Mouse (Mus musculus): Measurements from ENCODE around the gene Vgf.

Vgf gene

GRCm38 (mm10) chr5:137072079-137072960 is 46.1 kb downstream of the Vgf start, which contains the start of gene Serpine1:
Serpine1 (minus strand) TSS chr5:137072268.
- DNase-seq (ENCODE audit: low spot score in 2 of 2), result peak; percentile 43 to 56

DNA sequence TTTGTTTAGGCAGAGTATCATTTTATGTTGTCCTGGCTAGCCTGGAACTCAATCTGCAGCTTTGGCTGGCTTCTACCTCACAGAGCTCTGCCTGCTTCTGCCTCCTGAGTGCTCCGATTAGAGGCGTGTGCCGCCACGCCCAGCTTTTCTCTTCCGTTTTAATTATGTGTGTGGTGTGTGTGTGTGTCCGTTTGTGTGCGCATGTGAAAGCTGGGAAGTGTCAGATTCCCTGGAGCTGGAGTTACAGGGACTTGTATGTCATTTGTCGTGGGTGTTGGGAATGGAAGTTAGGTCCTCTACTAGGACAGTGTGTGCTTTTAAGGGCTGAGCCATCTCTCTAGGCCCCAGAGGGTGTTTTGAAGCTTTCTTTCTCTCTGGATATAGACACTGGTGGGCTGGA is 46.9 kb downstream of the Vgf start:
- no peak for DNase-seq (ENCODE audit: low spot score in 2 of 2)

DNA sequence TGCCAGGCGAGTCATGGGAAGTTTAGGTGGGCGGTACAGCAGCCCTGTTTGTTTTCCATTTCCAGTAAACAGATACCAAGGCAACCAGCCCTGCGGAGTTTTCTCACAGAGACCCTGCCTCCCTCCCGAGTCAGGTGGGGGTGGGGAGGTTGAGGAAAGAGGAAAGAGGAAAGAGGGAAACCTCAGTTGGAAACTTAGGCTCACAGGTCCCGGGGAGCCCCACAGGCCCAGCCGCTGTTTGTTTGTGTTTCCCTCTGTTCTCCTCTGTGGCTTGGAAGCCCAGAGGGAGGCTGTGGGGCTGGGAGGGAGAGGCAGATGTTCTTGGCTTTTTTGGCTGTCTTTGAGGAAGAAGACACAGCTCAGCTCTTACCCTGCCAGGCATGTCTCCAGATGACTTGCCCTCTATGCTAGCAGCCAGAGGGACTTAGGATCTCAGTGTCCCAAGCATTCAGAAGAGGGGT is 48.0 kb downstream of the Vgf start:
- DNase-seq (ENCODE audit: low spot score in 2 of 2), result no peak

DNA sequence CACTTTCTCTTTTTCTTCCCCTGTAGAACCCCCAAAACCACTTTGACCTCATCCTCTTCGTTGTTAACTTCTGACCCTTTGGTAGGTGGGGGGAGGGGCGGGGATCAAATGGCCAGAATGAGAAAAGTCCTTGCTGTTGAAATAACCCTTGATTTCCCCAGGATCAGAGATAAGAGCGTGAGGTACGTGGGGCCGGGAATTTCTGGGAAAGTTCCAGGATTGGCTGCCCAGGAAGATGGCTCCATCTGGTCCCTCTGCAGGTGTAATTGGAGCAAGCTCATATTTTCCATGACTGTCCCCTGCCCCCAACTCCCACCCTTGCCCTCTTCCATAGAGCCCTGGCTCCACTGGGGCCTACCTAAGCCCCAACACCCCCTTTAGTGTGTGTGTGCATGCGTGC is 49.5 kb downstream of the Vgf start:
- DNase-seq (ENCODE audit: low spot score in 2 of 2), result no peak

DNA sequence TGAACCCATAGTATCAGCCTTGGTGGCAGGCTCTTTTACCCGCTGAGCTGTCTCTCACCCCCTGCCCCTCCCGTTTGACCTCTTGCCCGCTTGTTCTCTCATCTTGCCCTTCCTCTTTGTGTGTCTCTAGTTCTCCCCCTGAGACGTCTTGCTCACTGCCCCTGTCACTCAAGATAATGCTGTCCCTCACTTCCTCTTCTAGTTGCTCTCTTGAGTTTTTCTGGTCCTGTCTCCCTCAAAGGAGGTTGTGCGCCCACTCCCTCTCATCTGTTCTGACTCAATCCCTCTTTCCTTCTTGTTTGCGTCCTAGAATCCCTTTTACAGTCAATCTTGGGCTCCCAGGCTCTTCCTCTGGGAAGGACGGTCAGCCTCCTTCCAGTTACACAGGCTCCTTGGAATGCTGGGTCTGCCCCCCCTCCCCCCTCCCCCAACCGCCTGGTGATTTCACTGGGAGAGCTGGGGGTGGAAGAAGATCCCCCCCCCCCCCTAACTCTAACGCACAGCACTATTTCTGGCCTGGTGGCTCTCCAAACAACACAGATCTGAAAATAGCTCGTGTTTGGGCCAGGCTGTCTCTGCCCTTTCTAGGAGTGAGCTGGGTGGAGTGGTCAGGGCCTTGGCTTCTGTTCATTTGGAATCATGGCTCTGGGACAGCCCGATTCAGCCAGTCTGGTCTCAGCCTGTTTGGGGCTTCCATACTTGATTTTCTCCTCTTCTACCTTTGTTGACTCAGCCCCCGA is 50.2 kb downstream of the Vgf start:
- no peak for DNase-seq (ENCODE audit: low spot score in 2 of 2)

GRCm38 (mm10) chr5:137077187-137077586 is 51.0 kb downstream of the Vgf start:
- no peak for DNase-seq (ENCODE audit: low spot score in 2 of 2)

DNA sequence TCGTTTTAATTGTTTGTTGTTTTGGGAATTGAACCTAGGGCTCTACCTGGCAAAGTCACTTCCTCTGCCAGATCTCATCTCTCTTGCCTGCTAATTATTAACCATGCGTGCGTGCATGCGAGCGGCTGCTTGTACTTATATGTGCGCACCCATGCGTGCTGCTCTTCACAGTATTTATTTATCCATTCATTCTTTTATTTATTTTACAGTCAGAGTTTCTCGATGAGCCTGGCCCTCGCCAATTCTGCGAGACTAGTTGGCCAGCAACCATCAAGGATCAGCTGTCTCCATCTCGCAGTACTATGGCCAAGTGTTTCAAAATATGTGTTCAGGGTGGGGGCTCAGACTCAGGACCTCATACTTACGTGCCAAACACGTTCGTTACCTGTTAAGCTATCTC is 51.8 kb downstream of the Vgf start:
- no peak for DNase-seq (ENCODE audit: low spot score in 2 of 2)

DNA sequence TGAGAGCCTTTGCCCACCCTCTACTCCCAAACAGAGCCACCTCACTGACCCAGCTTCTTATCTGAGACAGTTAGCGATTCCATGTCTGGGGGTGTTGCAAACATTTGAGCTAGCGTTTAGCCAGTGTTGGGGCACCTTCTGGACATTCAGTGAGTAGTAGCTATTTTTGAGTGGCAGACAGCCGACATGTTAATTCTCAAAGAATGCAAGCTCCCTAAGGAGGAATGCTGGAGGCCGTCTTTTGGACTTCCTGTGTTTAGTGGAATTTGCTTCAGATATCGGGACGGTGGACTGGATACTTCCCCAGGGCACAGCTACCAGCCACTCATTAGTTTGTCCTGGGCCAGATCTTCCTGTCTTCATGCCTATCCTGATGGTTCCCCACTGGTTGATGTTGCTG is 52.4 kb downstream of the Vgf start:
- DNase-seq (ENCODE audit: low spot score in 2 of 2), result no peak

- no peak for DNase-seq (ENCODE audit: low spot score in 2 of 2)
Observed at GRCm38 (mm10) chr5:137079849-137080248, 53.7 kb downstream of the Vgf start.

All from thymus, postnatal 10 days (tissue).